Mouse (Mus musculus): Measurements from ENCODE around the gene Ncor1. TPM values are rescaled to one million over a fixed set of nuclear protein-coding genes. Genes with fewer than 3 reads are reported as not detected.
"Not testable (repeated sequence)": the region's sequence is repeated elsewhere in the genome, so short reads cannot be mapped to it uniquely, and the experiment has no call there.

Ncor1 gene
- polyA plus RNA-seq, 1 experiment from 2014 or later = 168 TPM

DNA sequence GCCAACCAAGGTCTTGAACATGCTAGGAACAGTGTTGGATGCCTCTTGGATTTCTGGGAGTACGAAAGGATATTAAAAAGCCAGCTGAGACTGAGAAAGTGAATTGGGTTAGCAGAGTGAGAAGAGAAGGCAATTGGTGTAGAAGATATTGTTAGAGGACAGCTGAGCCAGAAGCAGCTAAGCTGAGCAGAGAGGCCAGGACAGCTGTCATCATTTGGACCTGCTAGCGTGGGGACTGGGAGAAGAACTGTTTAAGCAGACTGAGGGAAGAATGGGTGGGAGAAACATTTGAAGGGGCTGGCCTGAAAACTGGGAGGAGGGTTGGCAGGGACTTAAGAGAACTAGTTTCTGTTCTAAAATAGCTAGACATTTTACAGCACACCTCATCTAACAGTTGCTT is 49.5 kb downstream of the Ncor1 start:
- Histone ChIP-seq H3K9ac (no peak overlapping the region), H3K36me3 (peaks cover 50% of the 10 kb centered on the region), H3K4me3 (replicated peaks) (no peak overlapping the region), H3K27me3 (no peaks in the 10 kb centered on the region), H3K9me3 (replicated peaks) (no peaks in the 10 kb centered on the region), H3K4me2 (no peak overlapping the region), H3K27ac (no peak overlapping the region), H3K4me1 (no peaks in the 10 kb centered on the region)
- no peak for ATAC-seq (replicated peaks; ENCODE audit: low FRiP score)
- WGBS = 95% methylated on average over 2 of the region's 2 CpGs

DNA sequence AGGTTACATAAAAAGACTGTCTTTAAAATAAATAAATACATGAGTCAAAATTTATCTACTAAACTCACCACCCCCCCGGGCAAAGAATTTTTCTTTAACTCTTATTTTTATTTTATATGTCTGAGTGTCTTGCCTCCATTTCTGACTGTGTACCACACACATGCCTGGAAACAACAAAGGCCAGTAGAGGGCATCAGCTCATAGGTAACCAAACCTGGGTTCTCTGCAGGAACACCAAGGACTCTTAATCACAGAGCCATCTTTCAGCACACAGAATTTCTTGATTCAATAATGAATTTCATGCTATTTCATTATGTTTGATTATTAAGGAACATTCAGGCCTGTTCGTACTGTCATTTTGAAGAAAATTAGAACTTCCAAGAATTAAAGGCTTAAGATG is 61.9 kb downstream of the Ncor1 start:
- H3K9me3 ChIP-seq (replicated peaks) = no peaks in the 10 kb centered on the region
- H3K9ac ChIP-seq = no peak overlapping the region
- no peak for ATAC-seq (replicated peaks; ENCODE audit: low FRiP score)
- peaks cover 77% of the 10 kb centered on the region for H3K36me3 ChIP-seq
- H3K27ac ChIP-seq = no peak overlapping the region
- 82% methylated on average over 2 of the region's 2 CpGs for WGBS
- H3K4me3 ChIP-seq (replicated peaks) = no peak overlapping the region
- no peaks in the 10 kb centered on the region for H3K4me1 ChIP-seq
- H3K4me2 ChIP-seq = no peak overlapping the region
- H3K27me3 ChIP-seq = no peaks in the 10 kb centered on the region

DNA sequence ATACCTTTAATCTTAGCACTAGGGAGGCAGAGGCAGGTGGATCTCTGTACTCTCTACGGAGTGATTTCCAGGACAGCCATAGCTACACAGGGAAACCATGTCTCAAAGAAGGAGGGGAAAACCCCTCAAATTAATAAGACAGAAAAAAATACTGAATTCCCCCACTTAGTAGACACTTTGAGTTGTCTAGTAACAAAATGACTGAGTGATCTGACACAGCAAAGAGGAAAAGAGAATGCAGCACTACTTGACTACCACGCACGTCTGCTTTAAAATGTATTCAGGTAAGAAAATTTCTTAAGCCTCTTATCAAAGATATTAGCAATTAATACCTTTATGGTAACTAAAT is 70.0 kb downstream of the Ncor1 start:
- Histone ChIP-seq H3K9ac (no peak overlapping the region), H3K4me1 (no peaks in the 10 kb centered on the region), H3K9me3 (replicated peaks) (no peaks in the 10 kb centered on the region), H3K4me3 (replicated peaks) (no peak overlapping the region), H3K36me3 (peaks cover 61% of the 10 kb centered on the region), H3K27me3 (no peaks in the 10 kb centered on the region), H3K27ac (no peak overlapping the region), H3K4me2 (no peak overlapping the region)
- 96% methylated on average over 3 of the region's 3 CpGs for WGBS
- ATAC-seq (replicated peaks; ENCODE audit: low FRiP score) = no peak

DNA sequence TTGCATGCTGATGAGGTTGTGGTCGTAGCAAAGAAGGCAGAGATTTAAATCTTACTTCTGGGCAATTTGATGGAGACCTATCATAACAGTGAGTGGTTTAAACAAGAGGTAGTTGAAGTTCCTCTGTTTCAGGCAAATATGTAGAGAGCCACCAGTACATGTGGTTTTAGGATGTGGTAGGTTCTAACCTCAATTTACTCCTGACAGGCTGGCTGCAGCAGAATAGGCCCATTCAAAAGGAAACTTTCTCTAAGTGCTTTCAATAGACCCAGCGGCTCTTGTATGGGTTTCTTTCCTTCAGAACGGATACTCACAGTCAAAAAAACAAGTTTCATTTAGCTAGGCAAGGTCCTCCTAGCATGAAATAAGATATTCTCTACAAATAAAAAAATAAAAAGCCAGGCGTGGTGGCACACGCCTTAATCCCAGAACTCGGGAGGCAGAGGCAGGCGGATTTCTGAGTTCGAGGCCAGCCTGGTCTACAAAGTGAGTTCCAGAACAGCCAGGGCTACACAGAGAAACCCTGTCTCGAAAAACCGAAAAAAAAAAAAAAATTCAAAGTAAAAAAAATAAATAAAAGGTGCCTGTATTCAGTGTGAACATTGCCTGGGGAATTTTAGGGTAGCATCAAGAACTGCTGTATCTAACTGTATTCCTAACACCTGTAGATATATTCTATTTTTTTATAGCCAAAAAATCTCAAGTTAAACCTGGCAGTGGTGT is 70.6 kb downstream of the Ncor1 start:
- Histone ChIP-seq H3K27ac (no peak overlapping the region), H3K4me3 (replicated peaks) (no peak overlapping the region), H3K36me3 (peaks cover 63% of the 10 kb centered on the region), H3K9ac (no peak overlapping the region), H3K27me3 (no peaks in the 10 kb centered on the region), H3K4me2 (no peak overlapping the region), H3K4me1 (no peaks in the 10 kb centered on the region), H3K9me3 (replicated peaks) (no peaks in the 10 kb centered on the region)
- 89% methylated on average over 10 of the region's 10 CpGs for WGBS
- ATAC-seq (replicated peaks; ENCODE audit: low FRiP score) = no peak

DNA sequence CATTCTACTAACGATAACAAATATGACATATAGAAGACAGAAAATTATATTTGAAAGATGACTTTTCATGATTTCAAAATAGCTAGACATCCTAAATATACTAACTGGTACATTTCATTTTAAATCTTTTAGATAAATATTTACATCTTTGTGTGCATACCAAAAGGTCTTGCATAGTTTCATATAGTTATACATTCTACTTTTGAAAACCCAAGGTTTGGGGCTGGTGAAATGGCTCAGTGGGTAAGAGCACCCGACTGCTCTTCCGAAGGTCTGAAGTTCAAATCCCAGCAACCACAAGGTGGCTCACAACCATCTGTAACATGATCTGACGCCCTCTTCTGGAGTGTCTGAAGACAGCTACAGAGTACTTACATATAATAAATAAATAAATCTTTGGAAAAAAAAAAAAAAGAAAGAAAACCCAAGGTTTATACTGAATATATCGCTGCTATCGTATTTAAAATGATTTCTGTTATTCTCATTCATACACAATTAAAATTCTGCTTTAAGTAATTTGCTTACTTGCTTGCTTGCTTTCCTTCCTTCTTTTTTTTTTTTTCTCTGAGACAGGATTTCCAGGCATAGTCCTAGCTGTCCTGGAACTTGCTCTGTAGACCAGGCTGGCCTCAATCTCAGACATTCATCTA is 81.0 kb downstream of the Ncor1 start:
- H3K36me3 ChIP-seq = peaks cover 72% of the 10 kb centered on the region
- H3K4me2 ChIP-seq; H3K4me1 ChIP-seq; H3K9me3 ChIP-seq (replicated peaks); H3K9ac ChIP-seq; H3K27me3 ChIP-seq; H3K27ac ChIP-seq; ATAC-seq (replicated peaks; ENCODE audit: low FRiP score); H3K4me3 ChIP-seq (replicated peaks): not testable (repeated sequence)
- WGBS = 87% methylated on average over 6 of the region's 6 CpGs

DNA sequence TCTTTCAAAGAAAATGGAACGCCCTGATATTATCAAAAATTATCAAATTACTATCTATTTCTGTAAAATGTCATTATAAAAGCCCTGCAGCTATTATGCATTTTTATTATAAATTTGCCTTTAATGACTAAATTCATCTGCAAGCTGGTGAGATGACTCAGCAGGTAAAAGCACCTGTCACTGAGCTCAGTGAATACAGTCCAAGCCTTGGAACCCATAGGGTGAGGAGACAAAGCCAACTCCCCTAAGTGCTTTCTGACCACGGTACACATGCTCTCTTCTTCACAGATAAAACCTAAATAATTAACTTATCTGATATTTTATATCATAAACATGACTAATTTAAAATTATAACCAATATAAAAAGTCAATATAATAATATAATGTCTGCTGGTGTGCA is 86.6 kb downstream of the Ncor1 start:
- ATAC-seq (replicated peaks; ENCODE audit: low FRiP score) = no peak
- H3K27me3 ChIP-seq = no peaks in the 10 kb centered on the region
- H3K27ac ChIP-seq = no peak overlapping the region
- no peak overlapping the region for H3K4me2 ChIP-seq
- no peaks in the 10 kb centered on the region for H3K9me3 ChIP-seq (replicated peaks)
- H3K4me1 ChIP-seq = no peaks in the 10 kb centered on the region
- peaks cover 74% of the 10 kb centered on the region for H3K36me3 ChIP-seq
- no peak overlapping the region for H3K4me3 ChIP-seq (replicated peaks)
- no peak overlapping the region for H3K9ac ChIP-seq
- WGBS = 88% methylated on average over 2 of the region's 2 CpGs

DNA sequence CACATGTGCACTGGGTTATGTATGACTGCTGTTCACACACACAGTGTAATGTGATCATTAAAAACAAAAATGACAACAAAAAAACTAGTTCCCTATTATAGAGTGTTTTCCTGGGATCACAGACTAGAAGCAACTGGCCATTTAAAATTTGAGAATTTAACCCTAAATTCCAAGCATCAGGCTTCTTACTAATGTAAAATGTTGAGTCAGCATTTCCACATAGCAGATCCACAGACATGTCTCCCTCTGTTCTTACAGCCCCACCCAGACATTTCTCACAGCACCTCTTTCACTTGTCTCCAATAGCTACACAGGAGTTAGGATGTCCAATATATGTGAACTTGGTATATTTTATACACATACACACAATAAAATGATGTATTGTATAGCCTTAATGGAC is 88.4 kb downstream of the Ncor1 start:
- Histone ChIP-seq H3K36me3 (peaks cover 73% of the 10 kb centered on the region), H3K27ac (no peak overlapping the region), H3K4me3 (replicated peaks) (no peak overlapping the region), H3K4me2 (no peak overlapping the region), H3K9ac (no peak overlapping the region), H3K27me3 (no peaks in the 10 kb centered on the region), H3K4me1 (no peaks in the 10 kb centered on the region), H3K9me3 (replicated peaks) (no peaks in the 10 kb centered on the region)
- no peak for ATAC-seq (replicated peaks; ENCODE audit: low FRiP score)

DNA sequence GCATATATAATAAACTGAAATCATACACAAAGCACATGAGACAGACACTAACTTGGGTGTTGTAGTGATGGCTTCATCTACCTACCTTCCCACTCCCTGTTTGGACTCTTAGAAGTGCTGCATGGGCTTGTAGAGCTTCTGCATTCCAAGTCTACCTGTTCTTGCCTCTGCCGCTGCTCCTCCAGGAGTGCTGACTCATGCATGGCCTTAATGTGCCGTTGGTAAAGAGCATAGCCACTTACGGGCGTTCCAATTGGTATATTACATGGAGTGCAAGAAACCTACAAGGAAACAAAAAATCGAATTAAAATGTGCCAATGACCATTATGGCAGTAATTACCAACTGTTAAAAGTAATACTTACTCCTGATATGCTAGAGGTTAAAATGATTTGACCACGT is 91.5 kb downstream of the Ncor1 start:
- WGBS = 93% methylated on average over 6 of the region's 6 CpGs
- no peak for ATAC-seq (replicated peaks; ENCODE audit: low FRiP score)
- Histone ChIP-seq H3K9me3 (replicated peaks) (no peaks in the 10 kb centered on the region), H3K27ac (no peak overlapping the region), H3K4me3 (replicated peaks) (no peak overlapping the region), H3K9ac (no peak overlapping the region), H3K4me2 (no peak overlapping the region), H3K36me3 (peaks cover 75% of the 10 kb centered on the region), H3K4me1 (no peaks in the 10 kb centered on the region), H3K27me3 (no peaks in the 10 kb centered on the region)

DNA sequence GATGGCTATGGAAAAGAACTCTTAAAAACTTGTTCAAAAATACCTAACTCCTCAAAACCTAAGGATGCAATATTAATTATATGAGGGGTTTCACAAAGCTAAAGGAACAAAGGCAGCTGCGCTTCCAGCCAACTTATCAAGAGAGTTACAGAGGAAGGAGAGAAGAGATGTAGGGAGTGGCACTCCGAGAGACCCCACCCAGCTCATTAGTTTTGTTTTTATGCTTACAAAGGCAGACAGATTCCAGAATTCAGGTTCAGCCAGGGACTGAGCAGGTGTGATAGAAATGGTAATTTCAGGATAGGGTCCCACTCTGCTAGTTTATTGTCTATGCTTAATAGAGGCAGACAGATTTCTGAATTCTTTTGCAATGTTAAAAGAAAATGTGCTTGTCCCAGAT is 103.1 kb downstream of the Ncor1 start:
- Histone ChIP-seq H3K4me3 (replicated peaks) (no peak overlapping the region), H3K9me3 (replicated peaks) (no peaks in the 10 kb centered on the region), H3K9ac (no peak overlapping the region), H3K27me3 (no peaks in the 10 kb centered on the region), H3K4me1 (no peaks in the 10 kb centered on the region), H3K27ac (no peak overlapping the region), H3K4me2 (no peak overlapping the region), H3K36me3 (peaks cover 83% of the 10 kb centered on the region)
- 91% methylated on average over 2 of the region's 2 CpGs for WGBS
- no peak for ATAC-seq (replicated peaks; ENCODE audit: low FRiP score)

DNA sequence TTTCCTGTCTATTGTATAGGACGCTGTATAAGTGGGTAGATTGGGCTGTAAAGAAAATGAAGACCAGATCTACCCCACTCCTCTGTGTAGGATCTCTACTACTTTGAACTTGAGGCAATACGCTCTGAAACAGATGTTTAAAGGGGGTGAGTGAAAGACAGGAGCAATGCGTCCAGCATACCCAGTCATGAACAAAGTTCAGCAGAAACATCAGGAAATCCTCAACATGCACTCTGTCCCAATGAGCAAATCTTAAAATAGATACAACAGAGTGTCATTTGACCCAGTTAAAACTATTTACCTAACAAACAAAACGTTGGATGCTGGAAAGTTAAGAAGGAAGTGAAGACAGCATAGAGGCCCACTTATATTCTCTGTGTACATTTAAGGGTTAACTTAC is 106.4 kb downstream of the Ncor1 start:
- Histone ChIP-seq H3K27me3 (no peaks in the 10 kb centered on the region), H3K4me3 (replicated peaks) (no peak overlapping the region), H3K4me1 (no peaks in the 10 kb centered on the region), H3K4me2 (no peak overlapping the region), H3K9ac (no peak overlapping the region), H3K9me3 (replicated peaks) (no peaks in the 10 kb centered on the region), H3K36me3 (peaks cover 87% of the 10 kb centered on the region), H3K27ac (no peak overlapping the region)
- 84% methylated on average over 4 of the region's 4 CpGs for WGBS
- no peak for ATAC-seq (replicated peaks; ENCODE audit: low FRiP score)

DNA sequence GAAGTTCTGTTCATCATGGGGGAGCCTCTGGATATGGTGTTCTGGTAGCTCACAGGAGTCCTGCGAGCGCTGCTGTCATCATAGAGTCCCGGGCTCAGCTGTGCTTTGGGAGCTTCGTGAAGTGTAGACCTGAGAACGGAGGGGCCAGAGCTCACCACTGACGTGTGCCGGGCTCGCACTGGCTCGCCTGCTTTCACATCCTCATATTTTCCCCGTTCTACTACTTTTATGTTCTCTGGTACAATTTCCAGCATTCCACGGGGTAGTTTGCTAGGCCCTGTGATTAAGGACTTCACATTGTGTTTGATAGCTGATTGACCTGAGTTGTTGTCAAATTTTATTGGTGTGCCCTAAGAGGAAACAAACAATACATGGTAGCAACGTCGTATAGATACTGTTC is 115.3 kb downstream of the Ncor1 start:
- H3K4me1 ChIP-seq = no peaks in the 10 kb centered on the region
- no peak overlapping the region for H3K4me2 ChIP-seq
- H3K27me3 ChIP-seq = no peaks in the 10 kb centered on the region
- no peak overlapping the region for H3K9ac ChIP-seq
- H3K9me3 ChIP-seq (replicated peaks) = no peaks in the 10 kb centered on the region
- no peak overlapping the region for H3K27ac ChIP-seq
- peaks cover 78% of the 10 kb centered on the region for H3K36me3 ChIP-seq
- no peak overlapping the region for H3K4me3 ChIP-seq (replicated peaks)
- ATAC-seq (replicated peaks; ENCODE audit: low FRiP score) = no peak
- 91% methylated on average over 13 of the region's 13 CpGs for WGBS

DNA sequence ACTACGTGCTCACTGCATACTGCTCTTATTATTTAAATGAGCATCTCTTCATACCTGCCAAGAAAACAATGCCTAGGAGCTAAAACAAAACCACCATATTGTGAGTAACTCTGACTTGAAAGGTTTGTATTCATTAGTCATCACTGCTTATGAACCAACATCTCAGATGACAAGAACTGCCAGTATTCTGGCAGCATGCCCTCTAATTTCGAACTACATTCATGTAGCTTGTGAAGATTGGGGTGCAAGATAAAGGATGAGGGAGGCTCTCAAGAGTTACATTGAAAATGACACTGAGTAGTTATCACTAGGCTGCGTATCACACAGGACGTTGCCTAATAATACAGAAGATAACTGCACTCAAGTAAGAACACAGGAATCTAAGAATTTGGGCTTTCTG is 126.1 kb downstream of the Ncor1 start:
- Histone ChIP-seq H3K27me3 (no peaks in the 10 kb centered on the region), H3K9me3 (replicated peaks) (no peaks in the 10 kb centered on the region), H3K4me1 (no peaks in the 10 kb centered on the region), H3K27ac (no peak overlapping the region), H3K36me3 (peaks cover 97% of the 10 kb centered on the region), H3K4me3 (replicated peaks) (no peak overlapping the region), H3K9ac (no peak overlapping the region), H3K4me2 (no peak overlapping the region)
- ATAC-seq (replicated peaks; ENCODE audit: low FRiP score) = no peak
- WGBS = 93% methylated on average over 4 of the region's 4 CpGs

DNA sequence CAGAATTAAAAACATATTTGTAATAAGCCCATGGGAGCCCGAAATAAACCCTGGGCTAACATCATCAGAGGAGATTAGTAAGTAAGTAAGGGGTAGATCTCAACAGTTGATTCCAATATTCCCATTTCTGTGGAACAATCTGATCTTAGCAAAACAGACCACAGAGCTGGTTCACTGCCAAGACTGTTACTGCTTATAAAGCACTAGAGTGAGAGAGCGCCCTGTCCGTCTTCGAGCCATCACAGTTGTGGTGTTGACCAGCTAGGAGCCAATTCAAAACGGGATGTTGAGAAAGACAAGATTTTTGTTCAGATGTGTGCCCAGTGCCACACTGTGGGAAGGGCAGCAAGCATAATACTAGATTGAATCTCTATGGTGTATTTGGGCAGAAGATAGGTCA is 127.2 kb downstream of the Ncor1 start:
- 94% methylated on average over 5 of the region's 5 CpGs for WGBS
- no peaks in the 10 kb centered on the region for H3K4me1 ChIP-seq
- no peak overlapping the region for H3K9ac ChIP-seq
- peaks cover 98% of the 10 kb centered on the region for H3K36me3 ChIP-seq
- no peak overlapping the region for H3K4me3 ChIP-seq (replicated peaks)
- H3K9me3 ChIP-seq (replicated peaks) = no peaks in the 10 kb centered on the region
- H3K4me2 ChIP-seq = no peak overlapping the region
- no peak for ATAC-seq (replicated peaks; ENCODE audit: low FRiP score)
- H3K27me3 ChIP-seq = no peaks in the 10 kb centered on the region
- H3K27ac ChIP-seq = no peak overlapping the region
